Mouse (Mus musculus) hematopoietic stem cell, adult 5-6 weeks (primary cell): ENCODE measurements around the gene Fam129b. TPM values are rescaled to one million over a fixed set of nuclear protein-coding genes. Genes with fewer than 3 reads are reported as not detected.
A peak's percentile ranks its signal among the peaks of the same experiment; 100 is the strongest.

Source experiments
- ATAC-seq, 2 experiments: fragments of 125-278 bp in 1 of 2; replicated peaks in 1 of 2; 2 replicates each; pipeline ENCODE4 v1.8.0; 2016 to 2017; ENCODE audit warnings: inconsistent platforms in 2 of 2, mild to moderate bottlenecking in 2 of 2, moderate number of reproducible peaks in 2 of 2, low read depth in 1 of 2, moderate TSS enrichment in 1 of 2; ENCODE audit not compliant: low FRiP score in 2 of 2, poor library complexity in 2 of 2, severe bottlenecking in 2 of 2, insufficient read depth in 1 of 2, low TSS enrichment in 1 of 2
- total RNA-seq: library from RNA; stranded (forward); fragments of 172-1452, 232-1000 nt; gene quantifications from 2 replicates; pipeline ENCODE4 v1.2.3, GENCODE M21; 2017

Gene Fam129b
- total RNA-seq, 1 experiment from 2014 or later: 26.5 TPM

DNA sequence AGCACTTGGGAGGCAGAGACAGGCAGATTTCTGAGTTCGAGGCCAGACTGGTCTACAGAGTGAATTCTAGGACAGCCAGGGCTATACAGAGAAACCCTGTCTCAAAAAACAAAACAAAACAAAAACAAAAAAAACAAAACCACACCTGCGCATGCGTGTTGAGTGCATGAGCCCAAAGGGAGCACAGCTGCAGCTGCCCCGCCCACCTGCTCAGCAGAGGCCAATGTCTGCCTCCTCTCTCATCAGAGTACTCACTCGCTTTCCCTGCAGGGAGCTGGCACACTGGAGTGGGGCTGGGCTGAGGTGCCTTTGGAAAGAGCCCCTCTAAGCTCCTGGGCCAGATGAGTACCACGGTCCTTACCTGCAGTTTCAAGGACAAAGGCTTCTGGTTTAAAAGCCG, 55.8 kb downstream of the Fam129b start:
- no peak for ATAC-seq

DNA sequence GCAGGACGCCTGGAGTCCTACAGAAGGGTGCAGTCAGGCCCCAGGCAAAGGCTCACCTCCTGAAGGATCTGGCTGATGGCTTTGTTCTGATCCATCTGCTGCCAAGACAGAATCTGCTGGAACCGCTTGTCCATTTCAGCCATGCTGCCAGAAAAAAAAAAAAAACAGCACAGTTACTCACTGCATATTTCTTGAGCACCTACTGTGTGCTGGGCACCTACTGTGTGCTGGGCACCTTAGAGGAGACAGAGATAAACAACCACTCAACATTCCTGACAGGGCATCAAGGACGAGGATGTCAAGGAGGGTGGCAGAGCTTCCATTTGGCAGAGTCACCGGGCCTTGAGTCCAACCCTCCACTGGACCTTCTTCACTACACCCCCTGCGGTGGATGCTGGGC, 62.8 kb downstream of the Fam129b start:
- no peak for ATAC-seq

DNA sequence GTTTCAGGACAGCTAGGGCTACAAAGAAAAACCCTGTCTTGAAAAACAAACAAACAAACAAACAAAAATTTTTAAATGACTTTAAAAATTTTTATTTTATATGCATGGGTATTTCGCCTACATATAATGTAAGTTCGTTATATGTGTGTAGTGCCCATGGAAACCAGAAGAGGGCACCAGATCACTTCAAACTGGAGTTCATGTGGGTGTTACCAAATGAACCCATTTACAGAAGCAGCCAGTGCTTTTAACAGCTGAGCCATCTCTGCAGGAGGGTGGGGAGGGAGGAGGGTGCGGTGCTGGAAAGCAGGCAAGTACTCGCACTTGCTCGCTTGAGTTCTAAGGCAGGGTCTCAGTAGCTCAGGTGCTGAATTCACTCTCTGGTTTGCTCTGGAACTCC, 63.5 kb downstream of the Fam129b start:
- no peak for ATAC-seq

DNA sequence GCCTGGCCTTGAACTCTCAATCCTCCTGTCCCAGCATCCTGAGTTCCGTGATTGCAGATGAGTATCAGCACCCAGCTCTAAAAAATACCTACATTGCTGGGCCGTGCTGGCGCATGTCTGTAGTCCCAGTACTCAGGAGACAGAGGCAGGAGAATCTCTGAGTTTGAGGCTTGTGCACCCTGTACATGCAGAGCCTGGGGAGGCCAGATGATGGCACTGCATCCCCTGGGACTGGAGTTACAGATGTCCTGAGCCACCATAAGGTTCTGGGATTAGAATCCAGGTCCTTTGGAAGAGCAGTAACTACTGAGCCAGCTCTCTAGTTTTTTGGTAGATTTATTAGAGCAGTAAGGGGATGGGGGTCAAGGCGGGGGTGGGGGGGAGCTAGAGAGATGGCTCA, 64.6 kb downstream of the Fam129b start:
- no peak for ATAC-seq

DNA sequence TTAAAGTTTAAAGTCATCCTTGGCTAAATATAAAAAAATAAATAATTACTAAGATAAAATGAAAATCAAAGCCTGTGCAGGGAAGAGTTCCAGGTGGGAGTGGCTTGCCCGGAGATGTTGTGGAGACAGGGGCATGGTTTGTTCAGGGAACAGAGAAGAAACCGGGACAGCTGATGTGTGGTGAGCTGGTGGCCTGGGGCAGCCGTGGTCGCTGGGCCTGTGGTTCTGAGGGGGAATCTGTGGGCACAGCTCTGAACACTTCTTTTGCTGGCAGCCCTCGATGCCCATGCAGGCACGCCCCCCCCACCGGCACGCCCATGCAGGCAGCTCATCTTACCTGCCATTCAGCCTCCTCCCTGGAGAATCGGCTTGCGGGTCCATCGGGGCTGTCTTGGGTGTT, 71.5 kb downstream of the Fam129b start:
- no peak for ATAC-seq

DNA sequence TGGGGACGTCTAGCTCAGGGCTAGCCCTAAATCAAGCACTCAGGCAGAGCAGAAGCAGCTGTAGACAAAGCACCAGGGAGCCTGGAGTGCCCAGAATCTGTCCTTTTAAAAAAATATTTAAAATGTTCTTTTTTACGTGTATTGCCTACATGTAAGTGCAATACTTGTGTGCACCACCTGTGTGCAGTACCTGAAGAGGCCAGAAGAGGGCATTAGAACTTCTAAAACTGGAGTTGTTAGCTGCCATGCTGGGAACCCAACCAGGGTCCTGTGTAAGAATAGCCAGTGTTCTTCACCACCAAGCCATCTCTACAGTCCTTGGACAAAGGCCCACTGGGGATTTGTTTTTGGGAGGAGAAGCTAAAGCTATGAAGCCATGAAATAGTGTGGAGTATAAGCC, 78.7 kb downstream of the Fam129b start:
- ATAC-seq: no peak

DNA sequence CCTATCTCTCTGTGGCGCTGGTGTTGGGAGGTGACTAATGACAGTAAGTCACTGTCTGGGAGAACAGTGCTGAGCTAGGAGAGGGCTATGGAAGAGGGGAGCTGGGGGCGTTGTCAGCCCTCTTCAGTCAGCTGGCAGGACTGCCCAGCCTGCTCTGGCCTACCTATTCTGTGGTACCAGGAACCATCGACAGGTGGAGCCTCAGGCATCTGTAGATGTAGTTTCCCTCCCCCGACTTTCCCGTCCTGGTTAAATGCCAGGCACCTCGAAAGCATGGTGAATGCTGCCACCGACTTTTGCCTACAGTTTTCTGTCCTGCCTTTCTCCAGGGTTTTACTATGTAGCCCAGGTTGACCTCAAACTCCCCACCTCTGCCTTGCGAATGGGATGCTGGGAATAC, 81.4 kb downstream of the Fam129b start:
- ATAC-seq: no peak

DNA sequence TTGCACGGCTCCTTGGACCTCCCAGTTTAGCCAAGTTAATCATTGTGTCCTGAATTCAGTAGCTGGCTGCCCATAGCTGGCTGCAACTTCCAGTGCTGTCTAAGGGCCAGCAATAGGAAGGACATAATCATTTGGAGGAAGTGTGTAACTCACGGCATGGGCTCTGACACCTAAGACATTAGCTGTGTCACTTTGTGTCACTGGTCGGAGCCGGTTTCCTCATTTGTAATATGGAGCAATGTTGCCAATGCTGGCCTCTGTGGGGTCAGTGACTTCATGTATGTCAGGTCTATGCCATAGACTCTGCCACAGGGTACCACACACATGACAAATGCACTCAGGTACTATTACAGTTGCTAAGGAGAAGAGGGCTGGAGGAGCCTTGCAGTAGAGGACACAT, 84.4 kb downstream of the Fam129b start:
- peak in 1 of 2 experiments; percentile 29; a peak in 1 of 4 replicates for ATAC-seq

DNA sequence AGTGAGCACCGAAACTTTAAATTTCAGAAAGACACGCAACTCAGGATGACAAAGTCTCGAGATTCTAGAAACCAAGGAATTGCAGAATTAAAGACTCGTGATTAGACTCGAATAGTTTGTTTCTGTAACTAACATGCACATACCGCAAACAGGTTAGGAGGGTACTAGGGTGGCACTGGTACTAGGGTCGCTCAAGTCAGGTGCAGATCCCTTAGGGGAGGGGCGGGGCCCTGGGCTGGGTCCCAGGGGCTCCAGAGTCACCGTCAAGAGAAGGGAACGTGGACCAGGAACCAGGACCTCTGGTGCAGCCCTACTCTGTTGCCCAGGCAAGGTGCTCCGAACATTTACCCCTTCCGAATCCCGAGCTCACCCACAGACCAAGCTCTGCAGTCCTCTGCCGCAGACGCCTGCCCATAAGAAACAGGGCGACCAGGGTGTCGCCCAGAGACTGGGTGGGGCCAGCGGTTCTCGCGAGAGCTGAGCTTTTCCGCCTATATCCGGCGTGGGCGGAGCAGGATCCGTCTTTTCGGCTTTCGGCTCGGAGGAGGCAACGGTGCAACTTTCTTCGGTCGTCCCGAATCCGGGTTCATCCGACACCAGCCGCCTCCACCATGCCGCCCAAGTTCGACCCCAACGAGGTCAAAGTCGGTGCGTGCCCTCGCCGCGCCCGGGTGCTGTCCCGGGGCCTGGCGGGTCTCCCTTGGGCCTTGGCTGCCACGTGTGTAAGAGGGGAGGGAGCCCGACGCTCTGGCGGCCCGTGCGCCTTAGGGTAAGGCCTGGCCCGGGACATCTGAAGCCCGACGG, 85.5 kb downstream of the Fam129b start, which contains the start of the genes Rpl12 and Lrsam1:
Gene Rpl12, plus strand, starts transcription at position 368 of the 804 bp plus-strand sequence.
Gene Lrsam1, minus strand, starts transcription at position 423 of the 804 bp plus-strand sequence.
- ATAC-seq: peak; percentile 84 to 89

DNA sequence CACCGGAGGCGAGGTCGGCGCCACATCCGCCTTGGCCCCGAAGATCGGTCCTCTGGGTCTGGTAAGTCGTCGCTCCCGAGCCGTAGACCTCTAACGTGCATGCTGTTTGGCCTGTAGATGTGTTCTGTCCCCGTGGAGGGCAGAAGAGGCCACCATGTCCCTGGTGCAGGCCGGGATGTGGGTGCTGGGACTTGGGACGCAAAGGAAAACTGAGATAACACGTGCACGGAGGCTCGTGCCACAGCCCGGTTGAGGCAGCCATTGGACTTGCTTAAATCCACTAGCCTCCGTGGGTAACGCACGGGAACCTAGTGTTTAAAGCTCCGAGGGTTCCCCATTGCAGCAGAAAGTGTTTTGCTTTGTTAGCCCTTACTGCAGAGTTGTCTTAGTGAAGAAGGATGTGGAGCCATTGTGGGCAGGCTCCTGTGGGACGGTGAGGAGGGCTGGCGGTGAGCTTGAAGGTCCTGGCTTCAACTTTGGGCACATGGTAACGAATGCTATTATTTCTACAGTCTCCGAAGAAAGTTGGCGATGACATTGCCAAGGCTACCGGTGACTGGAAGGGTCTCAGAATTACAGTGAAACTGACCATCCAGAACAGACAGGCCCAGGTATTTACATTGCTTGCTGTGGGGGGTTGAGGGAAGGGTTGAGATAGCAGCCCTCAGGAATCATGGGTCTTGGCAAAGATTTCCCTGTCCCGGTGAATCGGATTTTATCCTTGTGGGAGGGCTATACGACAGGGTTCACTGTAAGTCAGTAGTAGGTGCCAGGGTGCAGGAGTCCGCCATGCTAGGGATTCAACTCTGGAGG, 86.4 kb downstream of the Fam129b start:
- no peak for ATAC-seq

DNA sequence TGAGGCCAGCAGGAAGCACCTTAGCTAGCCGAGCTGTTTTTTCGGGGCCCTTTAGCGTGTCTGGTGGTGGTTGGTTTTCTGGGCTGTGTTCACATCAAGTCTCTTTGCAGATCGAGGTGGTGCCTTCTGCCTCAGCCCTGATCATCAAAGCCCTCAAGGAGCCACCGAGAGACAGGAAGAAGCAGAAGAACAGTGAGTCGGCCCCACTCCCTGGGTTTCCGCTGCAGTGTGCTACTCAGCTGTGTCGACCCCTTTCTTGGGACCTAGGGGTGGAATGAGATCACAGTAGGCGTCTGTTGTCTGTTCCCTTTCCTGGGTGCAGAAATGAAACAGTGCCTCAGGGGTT, 86.9 kb downstream of the Fam129b start:
- no peak for ATAC-seq

DNA sequence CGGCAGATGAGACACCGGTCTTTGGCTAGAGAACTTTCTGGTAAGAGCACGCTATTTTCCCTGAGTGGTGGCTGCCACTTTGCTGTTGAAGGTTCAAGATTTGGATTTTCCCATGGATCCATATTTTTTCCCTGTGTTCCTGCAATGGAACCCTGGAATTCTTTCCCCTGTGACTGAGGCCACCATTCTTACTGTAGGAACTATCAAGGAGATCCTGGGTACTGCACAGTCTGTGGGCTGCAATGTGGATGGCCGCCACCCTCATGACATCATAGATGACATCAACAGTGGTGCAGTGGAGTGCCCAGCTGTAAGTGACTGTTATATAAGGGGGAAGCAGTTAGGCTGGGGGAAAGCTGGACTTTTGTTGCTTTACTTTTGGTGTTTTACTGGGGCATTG, 87.6 kb downstream of the Fam129b start:
- ATAC-seq: no peak

DNA sequence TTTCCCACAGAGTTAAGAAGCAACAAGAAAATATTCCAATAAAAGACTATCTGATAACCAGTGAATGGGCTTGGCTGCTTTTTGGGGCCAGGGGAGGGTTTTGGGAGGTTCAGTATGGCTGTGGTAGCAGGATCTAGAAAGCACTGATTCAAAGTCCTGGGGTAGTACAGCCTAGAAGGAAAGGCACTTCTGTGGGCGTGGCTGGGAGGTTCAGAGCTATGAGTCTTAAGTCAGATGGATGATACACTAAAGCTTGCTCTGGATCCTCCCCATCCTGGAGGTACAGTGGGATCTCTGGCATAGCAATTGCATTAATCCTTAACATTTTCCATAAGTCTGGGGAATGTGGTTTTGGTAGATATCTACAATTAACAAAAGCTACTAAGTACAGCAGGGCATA, 88.1 kb downstream of the Fam129b start:
- no peak for ATAC-seq

DNA sequence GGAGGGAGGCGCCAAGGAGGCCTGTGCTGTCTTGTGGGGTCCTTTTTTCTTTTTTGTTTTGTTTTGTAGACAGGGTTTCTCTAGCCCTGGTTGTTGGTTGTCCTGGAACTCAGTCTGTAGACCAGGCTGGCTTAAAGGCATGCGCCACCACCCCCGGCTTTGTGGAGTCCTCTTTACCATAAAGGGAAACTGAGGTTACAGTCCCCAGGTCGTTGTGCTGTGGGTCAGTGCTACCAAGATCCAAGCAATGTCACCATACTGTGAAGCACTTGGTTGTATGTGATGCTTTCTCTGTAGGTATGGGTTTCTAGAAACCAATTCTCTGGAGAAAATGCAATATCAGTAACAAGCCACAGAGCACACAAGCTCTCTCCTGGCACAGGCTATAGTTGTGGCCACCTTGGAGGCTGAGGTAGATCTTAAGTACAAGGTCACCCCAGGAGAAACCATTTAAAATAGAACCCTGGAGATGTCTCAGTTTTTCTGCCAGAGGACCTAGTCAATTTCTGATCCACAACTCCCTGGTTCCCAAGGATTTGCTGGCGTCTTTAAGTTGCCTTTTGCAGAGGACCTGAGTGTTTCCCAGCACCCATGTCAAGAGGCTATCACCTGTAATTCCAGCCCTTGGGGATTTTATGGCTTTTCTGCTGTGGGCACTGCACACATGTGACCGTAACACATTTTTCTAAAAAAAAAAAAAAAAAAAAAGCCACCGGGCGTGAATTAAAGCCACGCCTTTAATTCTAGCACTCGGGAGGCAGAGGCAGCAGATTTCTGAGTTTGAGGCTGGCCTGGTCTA, 88.9 kb downstream of the Fam129b start:
- no peak for ATAC-seq

DNA sequence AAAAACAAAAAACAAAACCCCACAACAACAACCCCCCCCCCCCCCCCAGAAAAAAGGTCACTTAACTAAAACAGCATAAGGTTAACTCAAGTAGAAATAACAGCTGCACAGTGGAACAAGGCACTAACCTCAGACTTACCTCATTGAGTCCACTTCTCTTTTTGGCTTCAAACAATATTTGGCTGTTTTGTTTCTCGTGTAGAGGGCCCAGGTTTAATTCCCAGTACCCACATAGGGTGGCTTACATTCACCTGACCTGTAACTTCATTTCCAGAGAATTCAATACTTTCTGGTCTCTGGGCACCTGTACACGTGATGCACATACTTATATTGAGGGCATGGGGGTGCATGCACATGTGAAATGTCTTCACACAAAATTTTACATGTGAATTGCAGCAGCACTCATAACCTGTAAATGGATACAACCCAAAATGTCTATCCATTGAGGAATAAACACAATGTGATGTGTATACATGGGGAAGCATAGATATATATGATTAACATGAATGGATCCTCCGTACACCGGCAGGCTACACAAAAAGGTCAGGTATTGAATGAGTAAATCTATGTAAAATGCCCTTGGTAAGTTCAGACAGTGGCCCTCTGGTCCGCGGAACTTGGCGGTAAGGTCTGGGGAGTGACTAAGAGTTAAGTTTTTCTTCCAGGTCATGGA, 89.7 kb downstream of the Fam129b start:
- ATAC-seq: no peak

DNA sequence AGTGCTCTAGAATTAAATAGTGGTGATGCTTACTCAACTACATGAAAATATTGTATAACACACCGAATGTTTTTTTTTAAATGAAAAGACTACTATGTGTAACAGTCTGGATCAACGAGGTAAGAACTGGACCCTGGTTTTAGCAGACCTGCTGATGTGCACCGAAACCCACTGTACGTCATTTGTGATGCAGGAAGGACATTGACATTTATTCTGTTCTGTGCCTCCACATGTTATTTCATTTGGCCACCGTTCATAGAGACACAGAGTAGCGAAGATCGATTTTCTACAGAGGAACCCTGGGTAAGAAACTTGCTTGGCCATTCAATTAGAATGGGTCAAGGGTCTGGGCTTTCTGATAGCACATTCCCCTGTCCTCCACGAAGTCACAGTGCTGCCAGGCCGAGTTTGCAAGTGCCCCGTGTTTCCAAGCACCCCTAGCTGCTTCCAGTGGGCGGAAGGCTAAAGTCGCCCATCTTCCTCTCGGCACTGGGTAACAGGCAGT, 90.3 kb downstream of the Fam129b start:
- no peak for ATAC-seq
